Mouse (Mus musculus) hindbrain, embryonic 10.5 days (tissue): ENCODE measurements around the gene Rcan3. TPM values are rescaled to one million over a fixed set of nuclear protein-coding genes. Genes with fewer than 3 reads are reported as not detected.

ENCODE experiments used
- DNase-seq: peaks from one replicate; pipeline ENCODE4 v3.0.0-alpha.2; 2017; ENCODE audit warnings: low spot score
- H3K27ac ChIP-seq: fragments of 300-500 bp; sonication (generic); 2 replicates; pipeline ENCODE4 v1.5.1; 2016; ENCODE audit warnings: mild to moderate bottlenecking, moderate library complexity
- H3K27me3 ChIP-seq: fragments of 300-500 bp; sonication (generic); 2 replicates; pipeline ENCODE4 v1.6.1; 2016; ENCODE audit warnings: mild to moderate bottlenecking; ENCODE audit not compliant: poor library complexity, insufficient read depth, severe bottlenecking
- H3K36me3 ChIP-seq: fragments of 300-500 bp; sonication (generic); 2 replicates; pipeline ENCODE4 v1.6.1; 2016; ENCODE audit warnings: mild to moderate bottlenecking, moderate library complexity
- H3K4me1 ChIP-seq: fragments of 300-500 bp; sonication (generic); replicated peaks from 2 replicates; pipeline ENCODE4 v1.6.1; 2016; ENCODE audit warnings: mild to moderate bottlenecking
- H3K4me3 ChIP-seq: fragments of 300-500 bp; sonication (generic); 2 replicates; pipeline ENCODE4 v1.5.1; 2016; ENCODE audit warnings: mild to moderate bottlenecking, moderate library complexity
- H3K9me3 ChIP-seq: fragments of 300-500 bp; sonication (generic); 2 replicates; pipeline ENCODE4 v1.6.1; 2016; ENCODE audit warnings: mild to moderate bottlenecking, moderate library complexity
- WGBS: fragments of 180-500 bp; shearing (Covaris S2); methylation state at CpG from one replicate; pipeline ENCODE4 v1.1.7; 2016; 5-methylcytosine and 5-hydroxymethylcytosine counted together
- polyA plus RNA-seq: library from polyadenylated mRNA; unstranded; fragments of >200 nt; fragmentation: Nextera tagmentation; extraction: Ambion mirVana; gene quantifications from 2 replicates; pipeline ENCODE4 v1.2.1, GENCODE M21; 2016

Gene Rcan3
- 11.6 and 14.2 TPM in 2 replicates for polyA plus RNA-seq

- Histone ChIP-seq H3K36me3 (no peaks in the 10 kb centered on the region), H3K9me3 (no peaks in the 10 kb centered on the region), H3K27ac (peak within 1 kb of the TSS; percentile 93), H3K4me1 (peaks cover 29% of the 10 kb centered on the region), H3K4me3 (peak within 1 kb of the TSS; percentile 78), H3K27me3 (peaks cover 14% of the 10 kb centered on the region)
- DNase-seq: peak; percentile 91
- WGBS: under 1% methylated on average over 72 of the region's 79 CpGs
Measured at GRCm38 (mm10) chr4:135433443-135434394, at the start of gene Rcan3. Gene Rcan3 (minus strand): TSS chr4:135433853.

- no peak for DNase-seq
- no peaks in the 10 kb centered on the region for H3K9me3 ChIP-seq
- H3K4me3 ChIP-seq: no peak overlapping the region
- H3K36me3 ChIP-seq: 0 out of 2 replicates have a peak, but pooled peaks cover 5% of the 10 kb centered on the region
- peaks cover 3% of the 10 kb centered on the region; the same call in 1 of the 2 replicates for H3K4me1 ChIP-seq
- no peak overlapping the region for H3K27ac ChIP-seq
- 80% methylated on average over 9 of the region's 9 CpGs for WGBS
- no peaks in the 10 kb centered on the region for H3K27me3 ChIP-seq
Measured at GRCm38 (mm10) chr4:135480370-135480769, 46.7 kb upstream of the Rcan3 start.

GRCm38 (mm10) chr4:135477851-135478250 lies 44.2 kb upstream of the Rcan3 start:
- Histone ChIP-seq H3K27me3 (no peaks in the 10 kb centered on the region), H3K4me3 (no peak overlapping the region), H3K36me3 (0 out of 2 replicates have a peak, but pooled peaks cover 5% of the 10 kb centered on the region), H3K4me1 (peaks cover 3% of the 10 kb centered on the region; the same call in 1 of the 2 replicates), H3K27ac (no peak overlapping the region), H3K9me3 (no peaks in the 10 kb centered on the region)
- WGBS: 90% methylated on average over 10 of the region's 10 CpGs
- no peak for DNase-seq

GRCm38 (mm10) chr4:135463406-135463805 lies 29.8 kb upstream of the Rcan3 start:
- Histone ChIP-seq H3K4me3 (no peak overlapping the region), H3K36me3 (peaks cover 4% of the 10 kb centered on the region; the same call in 1 of the 2 replicates), H3K27me3 (no peaks in the 10 kb centered on the region), H3K27ac (no peak overlapping the region), H3K9me3 (no peaks in the 10 kb centered on the region), H3K4me1 (no peaks in the 10 kb centered on the region)
- WGBS: 91% methylated on average over 11 of the region's 11 CpGs
- no peak for DNase-seq

GRCm38 (mm10) chr4:135453572-135453971 lies 19.9 kb upstream of the Rcan3 start:
- Histone ChIP-seq H3K27me3 (no peaks in the 10 kb centered on the region), H3K36me3 (no peaks in the 10 kb centered on the region), H3K4me1 (peaks cover 15% of the 10 kb centered on the region), H3K4me3 (no peak overlapping the region), H3K9me3 (no peaks in the 10 kb centered on the region), H3K27ac (no peak overlapping the region)
- 81% methylated on average over 12 of the region's 12 CpGs for WGBS
- no peak for DNase-seq

GRCm38 (mm10) chr4:135453164-135453563 lies 19.5 kb upstream of the Rcan3 start:
- H3K9me3 ChIP-seq: no peaks in the 10 kb centered on the region
- H3K36me3 ChIP-seq: no peaks in the 10 kb centered on the region
- no peak overlapping the region for H3K4me3 ChIP-seq
- H3K4me1 ChIP-seq: peaks cover 15% of the 10 kb centered on the region
- DNase-seq: no peak
- no peaks in the 10 kb centered on the region for H3K27me3 ChIP-seq
- H3K27ac ChIP-seq: no peak overlapping the region
- WGBS: 81% methylated on average over 6 of the region's 6 CpGs

GRCm38 (mm10) chr4:135451360-135452015 lies 17.8 kb upstream of the Rcan3 start:
- Histone ChIP-seq H3K4me3 (no peak overlapping the region), H3K36me3 (no peaks in the 10 kb centered on the region), H3K27me3 (no peaks in the 10 kb centered on the region), H3K4me1 (peaks cover 15% of the 10 kb centered on the region), H3K9me3 (no peaks in the 10 kb centered on the region), H3K27ac (no peak overlapping the region; the same call in 1 of the 2 replicates)
- DNase-seq: peak; percentile 7
- 65% methylated on average over 18 of the region's 18 CpGs for WGBS

GRCm38 (mm10) chr4:135442473-135442872 lies 8.8 kb upstream of the Rcan3 start:
- DNase-seq: no peak
- WGBS: 79% methylated on average over 5 of the region's 5 CpGs
- H3K27me3 ChIP-seq: no peaks in the 10 kb centered on the region
- H3K4me1 ChIP-seq: peaks cover 11% of the 10 kb centered on the region
- no peaks in the 10 kb centered on the region for H3K36me3 ChIP-seq
- no peak overlapping the region for H3K4me3 ChIP-seq
- H3K9me3 ChIP-seq: no peaks in the 10 kb centered on the region
- no peak overlapping the region for H3K27ac ChIP-seq

GRCm38 (mm10) chr4:135439904-135440522 lies 6.4 kb upstream of the Rcan3 start:
- peak; percentile 47 for DNase-seq
- Histone ChIP-seq H3K27me3 (peaks cover 7% of the 10 kb centered on the region; the same call in 1 of the 2 replicates), H3K4me1 (peaks cover 26% of the 10 kb centered on the region), H3K4me3 (no peak overlapping the region), H3K9me3 (no peaks in the 10 kb centered on the region), H3K27ac (peak overlapping the region; percentile 82), H3K36me3 (no peaks in the 10 kb centered on the region)
- WGBS: 68% methylated on average over 9 of the region's 9 CpGs

GRCm38 (mm10) chr4:135439188-135439647 lies 5.6 kb upstream of the Rcan3 start:
- Histone ChIP-seq H3K36me3 (no peaks in the 10 kb centered on the region), H3K9me3 (no peaks in the 10 kb centered on the region), H3K27me3 (peaks cover 7% of the 10 kb centered on the region; the same call in 1 of the 2 replicates), H3K4me1 (peaks cover 30% of the 10 kb centered on the region), H3K4me3 (peak overlapping the region; percentile 34), H3K27ac (peak overlapping the region; percentile 82)
- WGBS: 6% methylated on average over 15 of the region's 15 CpGs
- DNase-seq: peak; percentile 78

GRCm38 (mm10) chr4:135437924-135438323 lies 4.3 kb upstream of the Rcan3 start:
- DNase-seq: no peak
- Histone ChIP-seq H3K4me3 (no peak overlapping the region), H3K27ac (no peak overlapping the region), H3K9me3 (no peaks in the 10 kb centered on the region), H3K27me3 (peaks cover 10% of the 10 kb centered on the region), H3K4me1 (peaks cover 40% of the 10 kb centered on the region), H3K36me3 (no peaks in the 10 kb centered on the region)

GRCm38 (mm10) chr4:135436291-135436690 lies 2.6 kb upstream of the Rcan3 start:
- 60% methylated on average over 13 of the region's 13 CpGs for WGBS
- no peak overlapping the region for H3K27ac ChIP-seq
- DNase-seq: peak; percentile 18

More at GRCm38 (mm10) chr4:135436291-135436690, 2.6 kb upstream of the Rcan3 start:
- Histone ChIP-seq H3K4me1 (peaks cover 40% of the 10 kb centered on the region), H3K9me3 (no peaks in the 10 kb centered on the region), H3K27me3 (peaks cover 14% of the 10 kb centered on the region), H3K36me3 (no peaks in the 10 kb centered on the region), H3K4me3 (no peak overlapping the region)
